Mouse (Mus musculus): Measurements from ENCODE around the gene Rab32.

DNA sequence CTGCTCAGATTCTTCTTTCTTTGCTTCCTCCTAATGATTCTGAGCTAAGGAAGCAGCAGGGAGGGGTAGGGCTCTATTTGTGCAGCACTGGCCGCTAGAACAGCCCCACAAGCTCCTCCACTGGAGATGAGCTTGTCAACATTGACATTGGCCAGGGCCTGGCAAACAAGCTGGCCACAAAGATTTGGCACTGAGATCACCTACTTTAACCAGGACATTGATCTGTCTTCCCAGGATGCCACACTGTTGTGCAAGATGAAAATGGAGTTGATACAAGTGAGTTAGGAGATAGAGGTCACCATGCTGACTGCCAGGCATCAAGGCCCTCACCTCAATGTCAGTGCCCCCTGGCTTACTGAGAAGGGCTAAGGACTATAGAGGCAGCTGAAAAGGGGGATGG is 21.8 kb upstream of the Rab32 start:
- TF ChIP-seq POLR2A (IDR thresholded peaks at IDR 0.05; ENCODE audit: insufficient read depth, low read depth, low read length) (no peak), CTCF (IDR thresholded peaks at IDR 0.05) (no peak), EP300 (IDR thresholded peaks at IDR 0.05; ENCODE audit: insufficient read depth, low read depth, low read length) (no peak)

Data from heart, adult 2 months (tissue).